Mouse (Mus musculus) v-Abl transformed pro-B cells (cell line): ENCODE results near the gene Klf16.

Source experiments
- in situ Hi-C, 2 experiments: fragments of 400-800 bp; cut with MboI; formaldehyde crosslinking; loops; one replicate each; pipeline ENCODE4 v1.15.1; 2025; ENCODE audit not compliant: unreplicated experiment in 2 of 2

Klf16 gene

GRCm38 (mm10) chr10:80552364-80552763 lies 24.8 kb downstream of the Klf16 start:
- in situ Hi-C loops, result loop anchor here in 1 of 2 experiments (5.0 to 25.0 kb wide), 2 partner anchors 105 to 335 kb away; no protein-coding TSS in a partner anchor

- in situ Hi-C loops, result loop anchor here in 1 of 2 experiments (5.0 kb wide), 1 partner anchor 102 kb away; no protein-coding TSS in a partner anchor
Measured at GRCm38 (mm10) chr10:80549279-80549678, 27.8 kb downstream of the Klf16 start.

GRCm38 (mm10) chr10:80548428-80549006 lies 28.6 kb downstream of the Klf16 start:
- in situ Hi-C loops, result loop anchor here in 1 of 2 experiments (5.0 kb wide), 1 partner anchor 101 kb away; no protein-coding TSS in a partner anchor

- in situ Hi-C loops, result loop anchor here in 1 of 2 experiments (5.0 kb wide), 1 partner anchor 100 kb away; no protein-coding TSS in a partner anchor
Measured at GRCm38 (mm10) chr10:80547539-80547938, 29.6 kb downstream of the Klf16 start.

- in situ Hi-C loops, result loop anchor here in 1 of 2 experiments (5.0 kb wide), 1 partner anchor 100 kb away; no protein-coding TSS in a partner anchor
Measured at GRCm38 (mm10) chr10:80546945-80547344, 30.2 kb downstream of the Klf16 start.

GRCm38 (mm10) chr10:80545590-80545989 lies 31.5 kb downstream of the Klf16 start:
- in situ Hi-C loops, result loop anchor here in 1 of 2 experiments (5.0 kb wide), 1 partner anchor 98 kb away; no protein-coding TSS in a partner anchor

GRCm38 (mm10) chr10:80543873-80544272 lies 33.2 kb downstream of the Klf16 start:
- in situ Hi-C loops, result no loop called here

GRCm38 (mm10) chr10:80539493-80539892 lies 37.6 kb downstream of the Klf16 start:
- in situ Hi-C loops, result no loop called here

GRCm38 (mm10) chr10:80538710-80539394 lies 38.3 kb downstream of the Klf16 start, which contains the start of gene Atp8b3:
TSS of gene Atp8b3 (minus strand) at chr10:80539124.
- in situ Hi-C loops, result no loop called here

- in situ Hi-C loops, result no loop called here
Measured at GRCm38 (mm10) chr10:80538180-80538579, 38.9 kb downstream of the Klf16 start.

- in situ Hi-C loops, result no loop called here
Measured at GRCm38 (mm10) chr10:80535711-80536110, 41.4 kb downstream of the Klf16 start.

GRCm38 (mm10) chr10:80535071-80535470 lies 42.0 kb downstream of the Klf16 start:
- in situ Hi-C loops, result no loop called here

GRCm38 (mm10) chr10:80533704-80534103 lies 43.4 kb downstream of the Klf16 start:
- in situ Hi-C loops, result no loop called here

GRCm38 (mm10) chr10:80532783-80533182 lies 44.3 kb downstream of the Klf16 start:
- in situ Hi-C loops, result no loop called here

GRCm38 (mm10) chr10:80526172-80526571 lies 50.9 kb downstream of the Klf16 start:
- in situ Hi-C loops, result no loop called here

GRCm38 (mm10) chr10:80523299-80523698 lies 53.8 kb downstream of the Klf16 start:
- in situ Hi-C loops, result loop anchor here (5.0 to 25.0 kb wide), 2 partner anchors 34 to 336 kb away; partner anchors contain the start of gene Efna2 (in 2 of the 2)

- in situ Hi-C loops, result loop anchor here (25.0 kb wide), 1 partner anchor 332 kb away; the partner anchor contains the start of gene Efna2 (in 2 of the 2)
Measured at GRCm38 (mm10) chr10:80519287-80519686, 57.8 kb downstream of the Klf16 start.
